Mouse (Mus musculus) small intestine, adult 2 months (tissue): ENCODE measurements around the gene Plekhs1. TPM values are rescaled to one million over a fixed set of nuclear protein-coding genes. Genes with fewer than 3 reads are reported as not detected.

ENCODE experiments used
- H3K27ac ChIP-seq: fragments of 200-500 bp; 2 replicates; pipeline ENCODE4 v1.5.1; 2012; ENCODE audit warnings: low read depth, low read length, control low read depth, inconsistent platforms; ENCODE audit not compliant: insufficient read depth
- H3K27me3 ChIP-seq: fragments of 200-500 bp; 2 replicates; pipeline ENCODE4 v1.6.1; 2012; ENCODE audit warnings: mild to moderate bottlenecking, moderate library complexity, low read length, inconsistent platforms; ENCODE audit not compliant: control insufficient read depth, insufficient read depth
- H3K36me3 ChIP-seq: fragments of 200-500 bp; 2 replicates; pipeline ENCODE4 v1.6.1; 2012; ENCODE audit warnings: mild to moderate bottlenecking, low read length, control low read depth, inconsistent platforms; ENCODE audit not compliant: control insufficient read depth, insufficient read depth
- H3K4me1 ChIP-seq: fragments of 200-500 bp; 2 replicates; pipeline ENCODE4 v1.6.1; 2012; ENCODE audit warnings: low read length, inconsistent platforms, mixed read lengths; ENCODE audit not compliant: control insufficient read depth, insufficient read depth, insufficient read length
- H3K4me3 ChIP-seq: fragments of 200-500 bp; 2 replicates; pipeline ENCODE4 v1.5.1; 2012; ENCODE audit warnings: low read depth, mild to moderate bottlenecking, control low read depth, inconsistent platforms, low read length, moderate library complexity
- CTCF ChIP-seq: fragments of 200-500 bp; IDR thresholded peaks from 2 replicates; pipeline ENCODE4 v1.5.1; 2012; ENCODE audit warnings: low read depth, mild to moderate bottlenecking, control low read depth, inconsistent platforms, low read length, moderate library complexity, mixed read lengths; ENCODE audit not compliant: insufficient replicate concordance, insufficient read length; ENCODE audit errors: extremely low read depth
- POLR2A ChIP-seq: fragments of 200-500 bp; IDR thresholded peaks from 2 replicates; pipeline ENCODE4 v1.6.1; 2012; ENCODE audit warnings: low read depth, mild to moderate bottlenecking, control low read depth, inconsistent platforms, low read length, moderate library complexity
- WGBS: fragments of 180-500 bp; shearing (Covaris S2); methylation state at CpG from one replicate; pipeline ENCODE4 v1.1.7; 2018; 5-methylcytosine and 5-hydroxymethylcytosine counted together
- polyA plus RNA-seq: library from polyadenylated mRNA; depleted of rRNA; stranded (reverse); fragments of >200 nt; gene quantifications from 2 replicates; pipeline ENCODE4 v1.2.3, GENCODE M21; 2012

The Plekhs1 gene
- polyA plus RNA-seq, 1 experiment: 0.37 TPM

- 26% methylated on average over 6 of the region's 6 CpGs for WGBS
- H3K4me3 ChIP-seq: no peak overlapping the region
- H3K27ac ChIP-seq: no peak overlapping the region; the same call in 1 of the 2 replicates
- no peak for TF ChIP-seq CTCF
- TF ChIP-seq POLR2A: no peak
- peaks cover 62% of the 10 kb centered on the region for H3K36me3 ChIP-seq
- peaks cover 4% of the 10 kb centered on the region; the same call in 1 of the 2 replicates for H3K4me1 ChIP-seq
- H3K27me3 ChIP-seq: no peaks in the 10 kb centered on the region
These were observed 22.4 kb upstream of the Plekhs1 start for GRCm38 (mm10) chr19:56439072-56439434.

- H3K36me3 ChIP-seq: peaks cover 22% of the 10 kb centered on the region
- no peaks in the 10 kb centered on the region for H3K27me3 ChIP-seq
- WGBS: 81% methylated on average over 14 of the region's 14 CpGs
- H3K27ac ChIP-seq: no peak overlapping the region
- no peak for TF ChIP-seq CTCF
- no peak for TF ChIP-seq POLR2A
- H3K4me1 ChIP-seq: peaks cover 4% of the 10 kb centered on the region; the same call in 1 of the 2 replicates
- H3K4me3 ChIP-seq: no peak overlapping the region
These were observed 18.0 kb upstream of the Plekhs1 start for GRCm38 (mm10) chr19:56443445-56443844.

- H3K4me3 ChIP-seq: no peak overlapping the region
- no peaks in the 10 kb centered on the region; the same call in 1 of the 2 replicates for H3K4me1 ChIP-seq
- H3K27me3 ChIP-seq: no peaks in the 10 kb centered on the region
- H3K27ac ChIP-seq: no peak overlapping the region
- 96% methylated on average over 4 of the region's 4 CpGs for WGBS
- no peak for TF ChIP-seq POLR2A
- no peak for TF ChIP-seq CTCF
- H3K36me3 ChIP-seq: no peaks in the 10 kb centered on the region
These were observed 12.7 kb upstream of the Plekhs1 start for GRCm38 (mm10) chr19:56448784-56449183.

DNA sequence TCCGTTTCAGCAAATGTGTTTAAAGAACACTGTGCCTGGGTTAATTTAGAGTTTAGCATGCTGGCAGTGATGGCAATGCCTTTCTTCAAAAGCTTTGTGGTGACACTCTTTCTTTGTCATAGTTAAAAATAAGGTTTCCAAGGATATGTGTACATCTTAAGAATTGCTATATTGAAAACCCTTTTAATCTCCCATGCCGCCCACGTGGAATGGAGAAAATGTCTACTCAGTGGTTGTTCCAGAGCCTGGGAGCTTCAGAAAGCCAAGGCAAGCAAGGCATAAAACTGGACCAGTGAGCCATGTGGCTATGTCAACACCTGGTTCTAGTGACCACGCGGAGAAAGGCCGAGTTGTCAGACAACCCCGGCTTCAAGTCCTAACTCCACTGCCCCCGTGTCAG is 11.9 kb upstream of the Plekhs1 start:
- Histone ChIP-seq H3K27ac (no peak overlapping the region), H3K27me3 (no peaks in the 10 kb centered on the region), H3K36me3 (no peaks in the 10 kb centered on the region), H3K4me3 (no peak overlapping the region), H3K4me1 (no peaks in the 10 kb centered on the region; the same call in 1 of the 2 replicates)
- WGBS: 89% methylated on average over 8 of the region's 8 CpGs
- TF ChIP-seq CTCF (no peak), POLR2A (no peak)

GRCm38 (mm10) chr19:56450892-56451291 is 10.5 kb upstream of the Plekhs1 start:
- WGBS: 61% methylated on average over 5 of the region's 5 CpGs
- H3K36me3 ChIP-seq: no peaks in the 10 kb centered on the region
- no peaks in the 10 kb centered on the region for H3K27me3 ChIP-seq

GRCm38 (mm10) chr19:56451867-56452266 is 9.6 kb upstream of the Plekhs1 start:
- TF ChIP-seq POLR2A (no peak), CTCF (no peak)
- Histone ChIP-seq H3K36me3 (no peaks in the 10 kb centered on the region), H3K27me3 (no peaks in the 10 kb centered on the region), H3K27ac (no peak overlapping the region), H3K4me3 (no peak overlapping the region), H3K4me1 (no peaks in the 10 kb centered on the region; the same call in 1 of the 2 replicates)
- 64% methylated on average over 4 of the region's 4 CpGs for WGBS

More at GRCm38 (mm10) chr19:56450892-56451291, 10.5 kb upstream of the Plekhs1 start:
- H3K4me3 ChIP-seq: no peak overlapping the region
- TF ChIP-seq POLR2A (no peak), CTCF (no peak)
- H3K4me1 ChIP-seq: no peaks in the 10 kb centered on the region; the same call in 1 of the 2 replicates
- H3K27ac ChIP-seq: no peak overlapping the region

DNA sequence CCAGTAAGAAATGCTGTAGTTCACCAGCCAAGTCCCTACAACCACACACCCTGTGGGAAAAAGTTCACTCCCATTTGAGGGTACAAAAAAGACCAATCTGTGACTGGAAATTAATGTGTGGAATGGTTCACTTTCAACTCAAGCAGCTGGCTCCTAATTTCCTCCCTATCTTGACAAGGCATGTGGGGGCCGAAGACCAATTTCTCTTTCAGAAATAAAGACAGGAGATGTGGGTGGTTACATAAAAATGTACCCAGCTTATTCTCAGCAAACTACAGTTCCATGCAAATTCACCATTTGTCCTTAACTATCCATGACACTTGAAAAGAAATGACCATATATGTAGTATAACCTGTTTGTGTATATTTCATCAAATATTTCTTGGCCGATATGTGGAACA is 9.0 kb upstream of the Plekhs1 start:
- Histone ChIP-seq H3K4me1 (no peaks in the 10 kb centered on the region; the same call in 1 of the 2 replicates), H3K4me3 (no peak overlapping the region), H3K27ac (no peak overlapping the region), H3K36me3 (no peaks in the 10 kb centered on the region), H3K27me3 (no peaks in the 10 kb centered on the region)
- 86% methylated on average over 2 of the region's 2 CpGs for WGBS
- TF ChIP-seq CTCF (no peak), POLR2A (no peak)
